ENCODE assay signal across 24 mouse cellular contexts in the genomic region with DNA sequence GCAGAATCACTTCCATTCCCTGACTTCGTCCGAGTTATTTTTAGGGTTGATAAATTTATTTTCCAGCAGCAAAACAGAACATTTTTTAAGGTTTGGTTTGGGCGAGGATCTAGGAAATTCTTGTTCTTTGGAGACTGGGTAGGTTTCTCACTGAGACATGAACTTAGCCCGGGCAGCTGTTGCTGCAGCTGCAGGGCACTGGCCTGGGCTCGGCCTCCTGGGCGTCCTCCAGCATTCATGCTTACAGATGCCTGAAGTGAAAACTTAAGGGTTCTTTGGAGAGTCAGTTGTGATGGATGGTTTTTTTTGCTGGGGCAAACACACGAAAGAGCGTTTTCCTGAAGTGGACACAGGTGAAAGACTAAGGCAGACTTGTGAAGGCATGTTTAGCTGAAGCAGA. TPM values are rescaled to one million over a fixed set of nuclear protein-coding genes. Genes with fewer than 3 reads are reported as not detected.
DNase-seq lines count a peak whose midpoint lies in the region; ATAC-seq lines count a peak whose summit lies in the region.
"Had no signal": no experiment of that assay in that cellular context is flagged by ENCODE, and none has a peak within 500 bp of the region (broad histone marks: within the 10 kb centered on the region; RNA-seq: fewer than 3 reads in every experiment).

No protein-coding gene starts in this region.

- H3K4me1 ChIP-seq in heart, embryonic 12.5 days (replicated peaks), result no peaks in the 10 kb centered on the region

- H3K9me3 ChIP-seq in heart, embryonic 12.5 days (replicated peaks), result no peaks in the 10 kb centered on the region
- H3K9me3 ChIP-seq: G1E; heart, embryonic 13.5 days had no signal

- WGBS in heart, embryonic 12.5 days, result 88% methylated on average over 8 of the region's 8 CpGs

- intact Hi-C loops in gastrocnemius, postnatal 36 days (cut with DNase I), result no loop called here

- no peak overlapping the region for H3K9ac ChIP-seq in heart, embryonic 12.5 days
- H3K9ac ChIP-seq: forebrain, postnatal 0 days; heart, embryonic 13.5 days; hindbrain, embryonic 14.5 days had no signal

- no peaks in the 10 kb centered on the region for H3K36me3 ChIP-seq in heart, embryonic 12.5 days
- H3K36me3 ChIP-seq: G1E; heart, embryonic 13.5 days had no signal

- no peak overlapping the region for H3K27ac ChIP-seq in heart, embryonic 12.5 days (ENCODE audit: poor library complexity, severe bottlenecking)
- H3K27ac ChIP-seq: heart, embryonic 13.5 days; hindbrain, embryonic 14.5 days; hindbrain, postnatal 0 days had no signal

- no peak overlapping the region for H3K4me3 ChIP-seq in heart, embryonic 12.5 days
- H3K4me3 ChIP-seq: heart, embryonic 13.5 days had no signal

- no peaks in the 10 kb centered on the region for H3K27me3 ChIP-seq in heart, embryonic 12.5 days (replicated peaks)
- H3K27me3 ChIP-seq: CH12.LX; heart, embryonic 13.5 days had no signal

- peak; percentile 46 for DNase-seq in gastrocnemius, postnatal 10 days
- no peak for DNase-seq in gastrocnemius, postnatal 36 days
- peak; percentile 23 for DNase-seq in heart, postnatal 4 days
- DNase-seq in NIH3T3 (ENCODE audit: low read depth), result peak; percentile 37
- DNase-seq in gastrocnemius, postnatal 25 days, result peak; percentile 46
- DNase-seq in adrenal gland, postnatal 36 days, result no peak
- DNase-seq: adrenal gland, adult 2 months; adrenal gland, postnatal 14 days; B cell, adult 2 months; cerebellum, adult 9-10 months; cerebellum, postnatal 14 days; forebrain, postnatal 0 days; heart, adult 18-20 months; heart, postnatal 36 days; kidney, adult 18-20 months had no signal

- no peak overlapping the region for H3K4me2 ChIP-seq in heart, embryonic 12.5 days
- H3K4me2 ChIP-seq: heart, embryonic 13.5 days; hindbrain, embryonic 14.5 days had no signal

- ATAC-seq in heart, embryonic 12.5 days (ENCODE audit: insufficient number of reproducible peaks, low FRiP score), result no peak
- ATAC-seq: forebrain, embryonic 14.5 days; forebrain, postnatal 0 days; hindbrain, postnatal 0 days; inflammation-experienced regulatory T-cells, adult 6 months; intestine, embryonic 16.5 days had no signal

RNA-seq across cellular contexts. Expression of a gene that starts 42.9 kb away (rescaled TPM):
- 1 to 10 TPM; 6.3 to 9.8 TPM for total RNA-seq in gastrocnemius, postnatal 10 days (2021)
- total RNA-seq in gastrocnemius, postnatal 36 days (2021), result 1 to 10 TPM; 1.9 to 2.3 TPM
- total RNA-seq in heart, postnatal 4 days (2021), result 10 to 100 TPM; 18.3 to 26.7 TPM
- 16.6 TPM in 2 replicates for polyA plus RNA-seq in heart, embryonic 12.5 days (2016; fragmentation: Nextera tagmentation; extraction: Ambion mirVana)
- total RNA-seq in gastrocnemius, postnatal 25 days (2021), result 1 to 10 TPM; 1.9 to 2.8 TPM
- total RNA-seq in adrenal gland, postnatal 36 days (2021), result 1 to 10 TPM; 5.7 to 9.9 TPM

Comparison
In these comparisons a context has a peak if more than half of its experiments do, and no peak if none do; other contexts are left out.
1. DNase-seq: peak in gastrocnemius, postnatal 10 days (single experiment), heart, postnatal 4 days (single experiment), NIH3T3 (single experiment) and gastrocnemius, postnatal 25 days (single experiment); none in gastrocnemius, postnatal 36 days (0 of 2) and adrenal gland, postnatal 36 days (0 of 2).